Mouse (Mus musculus): ENCODE results near the gene Lrrc56. TPM values are rescaled to one million over a fixed set of nuclear protein-coding genes. Genes with fewer than 3 reads are reported as not detected.
A peak's percentile ranks its signal among the peaks of the same experiment; 100 is the strongest.

Gene Lrrc56
- 2.0 and 2.2 TPM in 2 replicates for polyA plus RNA-seq (2015; fragmentation: Nextera tagmentation; extraction: Ambion mirVana)

GRCm38 (mm10) chr7:141193948-141194347, at the start of gene Lrrc56, which contains the start of gene Hras:
TSS of gene Lrrc56 (plus strand) at chr7:141194157.
TSS of gene Hras (minus strand) at chr7:141194005.
- H3K9me3 ChIP-seq (ENCODE audit: low read length) = no peaks in the 10 kb centered on the region
- H3K27me3 ChIP-seq (ENCODE audit: insufficient read depth, low read length) = no peaks in the 10 kb centered on the region
- H3K9ac ChIP-seq (replicated peaks) = peak within 1 kb of the TSS; percentile 96
- peak within 1 kb of the TSS; percentile 91 for H3K27ac ChIP-seq (ENCODE audit: low read depth)
- peak within 1 kb of the TSS; percentile 95 for H3K4me3 ChIP-seq (ENCODE audit: low read depth, low read length)
- H3K4me2 ChIP-seq (ENCODE audit: low read depth, low read length) = peak within 1 kb of the TSS; percentile 100
- peaks cover 33% of the 10 kb centered on the region for H3K4me1 ChIP-seq (ENCODE audit: insufficient read depth)
- DNase-seq (peak; percentile 99), ATAC-seq (peak; percentile 96)
- TF ChIP-seq CTCF (IDR thresholded peaks at IDR 0.05; ENCODE audit: low read depth) (no peak), EP300 (IDR thresholded peaks at IDR 0.05; ENCODE audit: low read depth) (no peak)
- WGBS (ENCODE audit: insufficient replicate concordance) = under 1% methylated on average over 39 of the region's 39 CpGs
- H3K36me3 ChIP-seq (replicated peaks; ENCODE audit: insufficient read depth, low read length) = peaks cover 32% of the 10 kb centered on the region

DNA sequence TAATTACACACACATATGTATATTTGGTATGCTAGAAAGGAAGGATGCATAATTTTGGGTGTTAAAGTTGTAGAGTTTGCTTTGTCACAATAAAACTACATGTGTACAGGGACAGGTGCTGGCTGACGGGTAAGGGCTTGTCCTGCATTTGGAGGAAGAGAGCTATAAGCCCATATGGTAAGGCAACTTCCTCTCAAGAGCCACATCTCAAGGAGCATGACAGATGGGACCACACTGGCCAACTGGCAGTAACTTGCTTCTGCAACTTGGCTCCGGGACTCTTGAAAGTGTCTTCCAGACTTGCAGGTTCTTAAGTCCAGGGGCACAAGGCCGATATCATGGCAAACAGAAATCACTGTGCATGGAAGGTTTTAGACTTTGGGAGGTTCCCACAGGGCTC, 49.3 kb upstream of the Lrrc56 start:
- H3K4me2 ChIP-seq (ENCODE audit: low read depth, low read length) = no peak overlapping the region

GRCm38 (mm10) chr7:141145403-141145802, 48.6 kb upstream of the Lrrc56 start:
- H3K36me3 ChIP-seq (replicated peaks; ENCODE audit: insufficient read depth, low read length) = peaks cover 75% of the 10 kb centered on the region
- no peak overlapping the region for H3K9ac ChIP-seq (replicated peaks)
- H3K4me2 ChIP-seq (ENCODE audit: low read depth, low read length) = no peak overlapping the region
- H3K9me3 ChIP-seq (ENCODE audit: low read length) = no peaks in the 10 kb centered on the region
- H3K27me3 ChIP-seq (ENCODE audit: insufficient read depth, low read length) = no peaks in the 10 kb centered on the region
- H3K27ac ChIP-seq (ENCODE audit: low read depth) = peak overlapping the region; percentile 61
- peaks cover 13% of the 10 kb centered on the region for H3K4me1 ChIP-seq (ENCODE audit: insufficient read depth)
- DNase-seq (no peak), ATAC-seq (no peak)
- TF ChIP-seq EP300 (IDR thresholded peaks at IDR 0.05; ENCODE audit: low read depth) (no peak), CTCF (IDR thresholded peaks at IDR 0.05; ENCODE audit: low read depth) (no peak)
- WGBS (ENCODE audit: insufficient replicate concordance) = 56% methylated on average over 1 of the region's 1 CpGs
- H3K4me3 ChIP-seq (ENCODE audit: low read depth, low read length) = no peak overlapping the region

More for the DNA sequence above, 49.3 kb upstream of the Lrrc56 start:
- Histone ChIP-seq H3K4me1 (ENCODE audit: insufficient read depth) (peaks cover 13% of the 10 kb centered on the region), H3K36me3 (replicated peaks; ENCODE audit: insufficient read depth, low read length) (peaks cover 75% of the 10 kb centered on the region), H3K4me3 (ENCODE audit: low read depth, low read length) (no peak overlapping the region), H3K9ac (replicated peaks) (no peak overlapping the region), H3K27ac (ENCODE audit: low read depth) (peak overlapping the region; percentile 61; the same call in 1 of the 2 replicates), H3K27me3 (ENCODE audit: insufficient read depth, low read length) (no peaks in the 10 kb centered on the region), H3K9me3 (ENCODE audit: low read length) (no peaks in the 10 kb centered on the region)
- WGBS (ENCODE audit: insufficient replicate concordance) = 71% methylated on average over 3 of the region's 3 CpGs
- TF ChIP-seq EP300 (IDR thresholded peaks at IDR 0.05; ENCODE audit: low read depth) = no peak
- no peak for TF ChIP-seq CTCF (IDR thresholded peaks at IDR 0.05; ENCODE audit: low read depth)
- ATAC-seq (no peak), DNase-seq (no peak)

GRCm38 (mm10) chr7:141146043-141146595, 47.8 kb upstream of the Lrrc56 start:
- DNase-seq = peak; percentile 59
- Histone ChIP-seq H3K9ac (replicated peaks) (no peak overlapping the region), H3K4me2 (ENCODE audit: low read depth, low read length) (no peak overlapping the region), H3K9me3 (ENCODE audit: low read length) (no peaks in the 10 kb centered on the region), H3K36me3 (replicated peaks; ENCODE audit: insufficient read depth, low read length) (peaks cover 78% of the 10 kb centered on the region), H3K4me1 (ENCODE audit: insufficient read depth) (peaks cover 9% of the 10 kb centered on the region), H3K27ac (ENCODE audit: low read depth) (peak overlapping the region; percentile 61), H3K4me3 (ENCODE audit: low read depth, low read length) (no peak overlapping the region), H3K27me3 (ENCODE audit: insufficient read depth, low read length) (no peaks in the 10 kb centered on the region)
- peak; percentile 89 for ATAC-seq
- 79% methylated on average over 12 of the region's 12 CpGs for WGBS (ENCODE audit: insufficient replicate concordance)
- no peak for TF ChIP-seq CTCF (IDR thresholded peaks at IDR 0.05; ENCODE audit: low read depth)
- TF ChIP-seq EP300 (IDR thresholded peaks at IDR 0.05; ENCODE audit: low read depth) = no peak; the same call in 1 of the 2 replicates

- Histone ChIP-seq H3K4me2 (ENCODE audit: low read depth, low read length) (peak overlapping the region; percentile 4; the same call in 1 of the 2 replicates), H3K27ac (ENCODE audit: low read depth) (no peak overlapping the region), H3K9ac (replicated peaks) (0 out of 2 replicates have a peak overlapping the region, but pooled peaks have one; percentile 13), H3K36me3 (replicated peaks; ENCODE audit: insufficient read depth, low read length) (peaks cover 81% of the 10 kb centered on the region), H3K4me1 (ENCODE audit: insufficient read depth) (peaks cover 8% of the 10 kb centered on the region), H3K9me3 (ENCODE audit: low read length) (no peaks in the 10 kb centered on the region), H3K27me3 (ENCODE audit: insufficient read depth, low read length) (no peaks in the 10 kb centered on the region), H3K4me3 (ENCODE audit: low read depth, low read length) (no peak overlapping the region)
- 72% methylated on average over 6 of the region's 6 CpGs for WGBS (ENCODE audit: insufficient replicate concordance)
- DNase-seq (no peak), ATAC-seq (no peak)
- TF ChIP-seq CTCF (IDR thresholded peaks at IDR 0.05; ENCODE audit: low read depth) (no peak), EP300 (IDR thresholded peaks at IDR 0.05; ENCODE audit: low read depth) (no peak)
Observed at GRCm38 (mm10) chr7:141147044-141147443, 46.9 kb upstream of the Lrrc56 start.

DNA sequence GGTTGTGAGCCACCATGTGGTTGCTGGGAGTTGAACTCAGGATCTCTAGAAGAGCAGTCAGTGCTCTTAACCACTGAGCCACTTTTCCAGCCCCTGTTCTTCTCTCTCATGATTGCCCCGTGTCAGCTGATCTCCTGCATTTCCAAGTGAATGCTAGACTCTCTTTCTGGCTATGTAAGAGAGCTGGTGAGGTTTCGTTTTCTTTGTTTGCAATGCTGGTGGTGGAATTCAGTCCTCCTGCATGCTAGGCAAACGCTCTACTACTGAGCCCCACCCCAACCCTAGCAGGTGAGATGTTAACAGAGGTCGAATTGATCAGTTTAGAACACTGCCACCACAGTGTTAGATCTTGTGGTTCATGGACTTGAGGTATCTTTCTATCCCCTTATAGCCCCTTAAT, 45.3 kb upstream of the Lrrc56 start:
- Histone ChIP-seq H3K9ac (replicated peaks) (no peak overlapping the region), H3K4me2 (ENCODE audit: low read depth, low read length) (no peak overlapping the region), H3K27ac (ENCODE audit: low read depth) (no peak overlapping the region), H3K4me1 (ENCODE audit: insufficient read depth) (peaks cover 8% of the 10 kb centered on the region), H3K36me3 (replicated peaks; ENCODE audit: insufficient read depth, low read length) (peaks cover 82% of the 10 kb centered on the region), H3K4me3 (ENCODE audit: low read depth, low read length) (no peak overlapping the region), H3K27me3 (ENCODE audit: insufficient read depth, low read length) (no peaks in the 10 kb centered on the region), H3K9me3 (ENCODE audit: low read length) (no peaks in the 10 kb centered on the region)
- ATAC-seq (no peak), DNase-seq (no peak)
- 75% methylated on average over 4 of the region's 4 CpGs for WGBS (ENCODE audit: insufficient replicate concordance)
- TF ChIP-seq EP300 (IDR thresholded peaks at IDR 0.05; ENCODE audit: low read depth) = no peak
- no peak for TF ChIP-seq CTCF (IDR thresholded peaks at IDR 0.05; ENCODE audit: low read depth)
